Mouse (Mus musculus) CH12.LX (cell line): Measurements from ENCODE around the gene Cyp2c40.

Experiments used
- CTCF ChIP-seq, 2 experiments: IDR thresholded peaks in 1 of 2; conservative IDR thresholded peaks in 1 of 2; 2 replicates each; pipeline ENCODE4 v1.5.1; 2011 to 2012; ENCODE audit warnings: low read depth in 2 of 2, low read length in 2 of 2, improper control_type of control experiment in 1 of 2, inconsistent platforms in 1 of 2, mild to moderate bottlenecking in 1 of 2, moderate library complexity in 1 of 2
- KAT2A ChIP-seq: IDR thresholded peaks from 2 replicates; pipeline ENCODE4 v1.6.1; 2012; ENCODE audit warnings: low read length, improper control_type of control experiment, inconsistent platforms; ENCODE audit not compliant: insufficient replicate concordance
- MAFK ChIP-seq: IDR thresholded peaks from 2 replicates; pipeline ENCODE4 v1.6.1; 2011; ENCODE audit warnings: low read length, improper control_type of control experiment; ENCODE audit not compliant: insufficient replicate concordance
- MAZ ChIP-seq: IDR thresholded peaks from 2 replicates; pipeline ENCODE4 v1.6.1; 2012; ENCODE audit warnings: low read depth, mild to moderate bottlenecking, inconsistent platforms, low read length, improper control_type of control experiment, moderate library complexity
- MEF2A ChIP-seq: IDR thresholded peaks from 2 replicates; pipeline ENCODE4 v1.6.1; 2014; ENCODE audit warnings: low read depth, mild to moderate bottlenecking, inconsistent platforms, low read length, improper control_type of control experiment, borderline replicate concordance
- POLR2A ChIP-seq: IDR thresholded peaks from 2 replicates; pipeline ENCODE4 v1.6.1; 2011; ENCODE audit warnings: low read depth, mild to moderate bottlenecking, improper control_type of control experiment, low read length
- POLR2AphosphoS2 ChIP-seq: IDR thresholded peaks from 2 replicates; pipeline ENCODE4 v1.6.1; 2011; ENCODE audit warnings: low read depth, low read length, improper control_type of control experiment
- SIN3A ChIP-seq: IDR thresholded peaks from 2 replicates; pipeline ENCODE4 v1.6.1; 2012; ENCODE audit warnings: low read length, improper control_type of control experiment, inconsistent platforms
- TCF12 ChIP-seq: IDR thresholded peaks from 2 replicates; pipeline ENCODE4 v1.6.1; 2014; ENCODE audit warnings: low read depth, mild to moderate bottlenecking, inconsistent platforms, low read length, improper control_type of control experiment
- USF1 ChIP-seq: IDR thresholded peaks from 2 replicates; pipeline ENCODE4 v1.6.1; 2014; ENCODE audit warnings: low read depth, mild to moderate bottlenecking, inconsistent platforms, low read length, improper control_type of control experiment

DNA sequence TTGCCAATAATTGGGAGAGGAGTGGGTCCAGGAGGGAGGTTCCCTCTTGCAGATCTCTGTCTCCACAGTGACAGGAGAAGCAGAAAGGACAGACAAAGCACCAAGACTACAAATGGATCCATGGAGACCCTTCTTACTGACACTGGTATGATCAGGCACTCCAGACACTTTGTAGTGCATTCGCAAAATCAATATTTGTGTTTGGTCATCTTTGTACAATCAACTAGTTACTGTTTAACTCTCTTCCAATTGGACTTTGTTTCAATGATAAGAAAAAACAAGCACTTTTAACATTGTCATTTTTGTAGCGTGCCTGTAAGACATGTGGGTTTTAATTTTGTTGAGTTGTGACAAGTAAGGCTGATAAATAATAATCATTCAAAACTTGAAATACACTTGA, 71.7 kb downstream of the Cyp2c40 start, which contains the start of gene Cyp2c68:
- TF ChIP-seq MAZ (no peak), MEF2A (no peak), CTCF (conservative IDR thresholded peaks at IDR 0.05 in 1 of 2, IDR thresholded peaks at IDR 0.05 in 1 of 2; ENCODE audit: low read depth in 2 of 2, low read length in 2 of 2) (no peak), POLR2A (no peak), MAFK (no peak), USF1 (no peak), SIN3A (no peak), POLR2AphosphoS2 (no peak), TCF12 (no peak), KAT2A (no peak)
